Mouse (Mus musculus) CH12.LX (cell line): ENCODE measurements around the gene Igf1r. TPM values are rescaled to one million over a fixed set of nuclear protein-coding genes. Genes with fewer than 3 reads are reported as not detected.

ENCODE experiments used
- DNase-seq: peaks from one replicate; pipeline ENCODE4 v3.0.0-alpha.2; 2013; ENCODE audit errors: extremely low read depth
- H3K27ac ChIP-seq: 2 replicates; pipeline ENCODE4 v1.5.1; 2012; ENCODE audit warnings: low read depth, mild to moderate bottlenecking, control low read depth, moderate library complexity; ENCODE audit not compliant: insufficient read depth
- H3K27me3 ChIP-seq: replicated peaks from 2 replicates; pipeline ENCODE3; 2012; ENCODE audit warnings: inconsistent platforms
- H3K36me3 ChIP-seq, 2 experiments: replicated peaks in 1 of 2; 2 replicates each; pipeline versions ENCODE3 to v1.6.1; 2012; ENCODE audit warnings: inconsistent platforms in 1 of 2, low read length in 1 of 2, mild to moderate bottlenecking in 1 of 2, mixed read lengths in 1 of 2, moderate library complexity in 1 of 2; ENCODE audit not compliant: control insufficient read depth in 1 of 2, insufficient read depth in 1 of 2
- H3K4me1 ChIP-seq, 2 experiments: 2 replicates each; pipeline ENCODE4 v1.6.1; 2012; ENCODE audit warnings: inconsistent platforms in 1 of 2, moderate library complexity in 1 of 2; ENCODE audit not compliant: insufficient read depth in 2 of 2, control insufficient read depth in 1 of 2
- H3K4me2 ChIP-seq: 2 replicates; pipeline ENCODE4 v1.6.1; 2012; ENCODE audit warnings: low read depth, mild to moderate bottlenecking, control low read depth; ENCODE audit not compliant: poor library complexity, insufficient read depth, severe bottlenecking
- H3K4me3 ChIP-seq, 3 experiments: fragments of 150-350 bp in 1 of 3; sonication (generic) in 1 of 3; replicated peaks in 1 of 3; 2 replicates each; pipeline versions ENCODE3 to v1.5.1; 2011 to 2012; ENCODE audit warnings: low read depth in 2 of 3, low read length in 2 of 3, mild to moderate bottlenecking in 2 of 3, moderate library complexity in 2 of 3, control low read depth in 1 of 3, improper control_type of control experiment in 1 of 3, inconsistent platforms in 1 of 3, mixed read lengths in 1 of 3; ENCODE audit not compliant: poor library complexity in 1 of 3
- H3K79me2 ChIP-seq: replicated peaks from 2 replicates; pipeline ENCODE4 v1.6.1; 2012; ENCODE audit warnings: mild to moderate bottlenecking, moderate library complexity; ENCODE audit not compliant: control insufficient read depth, poor library complexity, insufficient read depth, severe bottlenecking; ENCODE audit errors: extremely low read depth
- H3K9ac ChIP-seq: 2 replicates; pipeline ENCODE4 v1.6.1; 2012; ENCODE audit warnings: low read depth, mild to moderate bottlenecking, control low read depth, moderate library complexity; ENCODE audit not compliant: insufficient read depth
- H3K9me3 ChIP-seq: replicated peaks from 2 replicates; pipeline ENCODE3; 2012; ENCODE audit warnings: low read length, inconsistent platforms, mixed read lengths
- BHLHE40 ChIP-seq: IDR thresholded peaks from 2 replicates; pipeline ENCODE4 v1.6.1; 2011; ENCODE audit warnings: mild to moderate bottlenecking, low read depth, low read length, improper control_type of control experiment
- CTCF ChIP-seq, 2 experiments: IDR thresholded peaks in 1 of 2; conservative IDR thresholded peaks in 1 of 2; 2 replicates each; pipeline ENCODE4 v1.5.1; 2011 to 2012; ENCODE audit warnings: low read depth in 2 of 2, low read length in 2 of 2, improper control_type of control experiment in 1 of 2, inconsistent platforms in 1 of 2, mild to moderate bottlenecking in 1 of 2, moderate library complexity in 1 of 2
- ELF1 ChIP-seq: IDR thresholded peaks from 2 replicates; pipeline ENCODE4 v1.6.1; 2014; ENCODE audit warnings: low read depth, mild to moderate bottlenecking, inconsistent platforms, low read length, improper control_type of control experiment
- ETS1 ChIP-seq: conservative IDR thresholded peaks from 2 replicates; pipeline ENCODE4 v1.6.1; 2012; ENCODE audit warnings: low read depth, mild to moderate bottlenecking, inconsistent platforms, low read length, improper control_type of control experiment, moderate library complexity
- GABPA ChIP-seq: IDR thresholded peaks from 2 replicates; pipeline ENCODE4 v1.6.1; 2012; ENCODE audit warnings: low read depth, low read length, improper control_type of control experiment, inconsistent platforms; ENCODE audit not compliant: insufficient replicate concordance
- IRF4 ChIP-seq: IDR thresholded peaks from 2 replicates; pipeline ENCODE4 v1.6.1; 2014; ENCODE audit warnings: low read depth, mild to moderate bottlenecking, inconsistent platforms, low read length, improper control_type of control experiment
- JUN ChIP-seq: IDR thresholded peaks from 2 replicates; pipeline ENCODE4 v1.6.1; 2011; ENCODE audit warnings: low read depth, mild to moderate bottlenecking, low read length, improper control_type of control experiment, moderate library complexity; ENCODE audit not compliant: insufficient read depth
- MAX ChIP-seq: IDR thresholded peaks from 2 replicates; pipeline ENCODE4 v1.6.1; 2011; ENCODE audit warnings: low read length, improper control_type of control experiment
- MAZ ChIP-seq: IDR thresholded peaks from 2 replicates; pipeline ENCODE4 v1.6.1; 2012; ENCODE audit warnings: low read depth, mild to moderate bottlenecking, inconsistent platforms, low read length, improper control_type of control experiment, moderate library complexity
- NELFE ChIP-seq: IDR thresholded peaks from 2 replicates; pipeline ENCODE4 v1.6.1; 2011; ENCODE audit warnings: low read depth, low read length, improper control_type of control experiment
- NRF1 ChIP-seq: IDR thresholded peaks from 2 replicates; pipeline ENCODE4 v1.6.1; 2014; ENCODE audit warnings: low read depth, mild to moderate bottlenecking, inconsistent platforms, low read length, improper control_type of control experiment, moderate library complexity
- PAX5 ChIP-seq: IDR thresholded peaks from 2 replicates; pipeline ENCODE4 v1.6.1; 2012; ENCODE audit warnings: low read length, inconsistent platforms, mixed read lengths
- POLR2A ChIP-seq: IDR thresholded peaks from 2 replicates; pipeline ENCODE4 v1.6.1; 2011; ENCODE audit warnings: low read depth, mild to moderate bottlenecking, improper control_type of control experiment, low read length
- RAD21 ChIP-seq: IDR thresholded peaks from 2 replicates; pipeline ENCODE4 v1.6.1; 2011; ENCODE audit warnings: low read depth, mild to moderate bottlenecking, low read length, improper control_type of control experiment, moderate library complexity
- RCOR1 ChIP-seq: conservative IDR thresholded peaks from 2 replicates; pipeline ENCODE4 v1.6.1; 2012; ENCODE audit warnings: low read depth, mild to moderate bottlenecking, inconsistent platforms, low read length, improper control_type of control experiment
- SMC3 ChIP-seq: IDR thresholded peaks from 2 replicates; pipeline ENCODE4 v1.6.1; 2011; ENCODE audit warnings: low read depth, low read length, improper control_type of control experiment
- TBP ChIP-seq: conservative IDR thresholded peaks from 2 replicates; pipeline ENCODE4 v1.6.1; 2011; ENCODE audit warnings: low read depth, low read length, improper control_type of control experiment
- UBTF ChIP-seq: IDR thresholded peaks from 2 replicates; pipeline ENCODE4 v1.6.1; 2012; ENCODE audit warnings: low read depth, mild to moderate bottlenecking, inconsistent platforms, low read length, improper control_type of control experiment, moderate library complexity
- USF1 ChIP-seq: IDR thresholded peaks from 2 replicates; pipeline ENCODE4 v1.6.1; 2014; ENCODE audit warnings: low read depth, mild to moderate bottlenecking, inconsistent platforms, low read length, improper control_type of control experiment
- USF2 ChIP-seq: conservative IDR thresholded peaks from 2 replicates; pipeline ENCODE4 v1.6.1; 2011; ENCODE audit warnings: low read depth, low read length, improper control_type of control experiment
- ZC3H11A ChIP-seq: IDR thresholded peaks from 2 replicates; pipeline ENCODE4 v1.6.1; 2012; ENCODE audit warnings: low read depth, mild to moderate bottlenecking, inconsistent platforms, low read length, improper control_type of control experiment
- ZKSCAN1 ChIP-seq: IDR thresholded peaks from 2 replicates; pipeline ENCODE4 v1.6.1; 2012; ENCODE audit warnings: low read depth, inconsistent platforms, low read length, improper control_type of control experiment, borderline replicate concordance
- ZMIZ1 ChIP-seq: IDR thresholded peaks from 2 replicates; pipeline ENCODE4 v1.6.1; 2012; ENCODE audit warnings: low read depth, mild to moderate bottlenecking, inconsistent platforms, low read length, improper control_type of control experiment
- ZNF384 ChIP-seq: IDR thresholded peaks from 2 replicates; pipeline ENCODE4 v1.6.1; 2012; ENCODE audit warnings: low read depth, low read length, improper control_type of control experiment, inconsistent platforms
- dilution Hi-C: fragments of 300-500 bp; cut with MboI; formaldehyde crosslinking; loops from 2 replicates; pipeline ENCODE4 v1.14.3; 2020; ENCODE audit warnings: low sequenced_read_pairs; ENCODE audit not compliant: extremely low pct_unique_long_range_greater_than_20kb, extremely low pct_ligation_motif_present
- in situ Hi-C: fragments of 300-500 bp; cut with MboI; formaldehyde crosslinking; loops from 3 replicates; pipeline ENCODE4 v1.14.3; 2019; ENCODE audit warnings: low sequenced_read_pairs, low pct_ligation_motif_present, low pct_unique_long_range_greater_than_20kb, mixed read lengths
- polyA plus RNA-seq: library from polyadenylated mRNA; unstranded; fragments of >175 nt; gene quantifications from 2 replicates; pipeline ENCODE4 v1.2.1, GENCODE M21; 2012; ENCODE audit warnings: low read depth; ENCODE audit not compliant: insufficient read length
- total RNA-seq, 2 experiments: library from RNA; depleted of rRNA; stranded (reverse); fragments of 300-350 nt in 1 of 2; fragments of >200 nt in 1 of 2; gene quantifications; 2 replicates each; pipeline ENCODE4 v1.2.3; 2012 to 2014

The Igf1r gene
- total and polyA plus RNA-seq, 3 experiments, result 0.19 to 1.6 (median 0.29) TPM

- no peak for DNase-seq
- peaks cover 81% of the 10 kb centered on the region for H3K27me3 ChIP-seq
- no peaks in the 10 kb centered on the region for H3K4me1 ChIP-seq
- no peaks in the 10 kb centered on the region for H3K36me3 ChIP-seq
- dilution Hi-C loops, result no loop called here
- no peak overlapping the region for H3K4me2 ChIP-seq
- no peak overlapping the region for H3K4me3 ChIP-seq
- TF ChIP-seq MAZ (no peak), USF2 (no peak), NELFE (no peak), ETS1 (no peak), RCOR1 (no peak), SMC3 (no peak), ELF1 (no peak), BHLHE40 (no peak)
- H3K27ac ChIP-seq, result no peak overlapping the region
- H3K9me3 ChIP-seq, result peaks cover 7% of the 10 kb centered on the region
- no peak overlapping the region for H3K9ac ChIP-seq
- no peaks in the 10 kb centered on the region for H3K79me2 ChIP-seq
- in situ Hi-C loops, result loop anchor here (5.0 kb wide), 1 partner anchor 175 kb away; no protein-coding TSS in a partner anchor
Observed at GRCm38 (mm10) chr7:67957376-67957775, 4.7 kb downstream of the Igf1r start.

- Histone ChIP-seq H3K4me3 (no peak overlapping the region), H3K4me1 (no peaks in the 10 kb centered on the region), H3K4me2 (no peak overlapping the region), H3K79me2 (no peaks in the 10 kb centered on the region), H3K27me3 (peaks cover 81% of the 10 kb centered on the region), H3K9me3 (peaks cover 5% of the 10 kb centered on the region), H3K36me3 (no peaks in the 10 kb centered on the region), H3K27ac (no peak overlapping the region), H3K9ac (no peak overlapping the region)
- TF ChIP-seq IRF4 (no peak), JUN (no peak), MAX (no peak), ZNF384 (no peak), TBP (no peak), NRF1 (no peak), UBTF (no peak), ZKSCAN1 (no peak), GABPA (no peak), RCOR1 (no peak), ZC3H11A (no peak), CTCF (conservative IDR thresholded peaks at IDR 0.05 in 1 of 2, IDR thresholded peaks at IDR 0.05 in 1 of 2; ENCODE audit: low read depth in 2 of 2, low read length in 2 of 2) (no peak), RAD21 (no peak), ZMIZ1 (no peak), BHLHE40 (no peak), USF1 (no peak), POLR2A (no peak), PAX5 (no peak)
- no peak for DNase-seq
- in situ Hi-C loops (loop anchor here (5.0 kb wide), 1 partner anchor 174 kb away; no protein-coding TSS in a partner anchor), dilution Hi-C loops (no loop called here)
Observed at GRCm38 (mm10) chr7:67958045-67958444, 5.4 kb downstream of the Igf1r start.
